Mouse (Mus musculus): ENCODE data around the gene Dgat2. TPM values are rescaled to one million over a fixed set of nuclear protein-coding genes. Genes with fewer than 3 reads are reported as not detected.
A peak's percentile ranks its signal among the peaks of the same experiment; 100 is the strongest.

The Dgat2 gene
- polyA plus RNA-seq, 1 experiment from 2014 or later = 15.1 TPM

- Histone ChIP-seq H3K4me3 (no peak overlapping the region), H3K4me1 (peaks cover 12% of the 10 kb centered on the region), H3K27me3 (no peaks in the 10 kb centered on the region), H3K36me3 (no peaks in the 10 kb centered on the region), H3K27ac (replicated peaks) (no peak overlapping the region), H3K9ac (replicated peaks) (no peak overlapping the region), H3K4me2 (replicated peaks) (no peak overlapping the region), H3K9me3 (no peaks in the 10 kb centered on the region)
- 75% methylated on average over 11 of the region's 11 CpGs for WGBS
- ATAC-seq (replicated peaks) = no peak
Observed at GRCm38 (mm10) chr7:99144616-99145015, 37.9 kb downstream of the Dgat2 start.

- H3K4me2 ChIP-seq (replicated peaks) = no peak overlapping the region
- H3K4me1 ChIP-seq = peaks cover 20% of the 10 kb centered on the region
- ATAC-seq (replicated peaks) = no peak
- no peak overlapping the region for H3K4me3 ChIP-seq
- no peak overlapping the region for H3K9ac ChIP-seq (replicated peaks)
- H3K36me3 ChIP-seq = no peaks in the 10 kb centered on the region
- no peaks in the 10 kb centered on the region for H3K9me3 ChIP-seq
- H3K27me3 ChIP-seq = no peaks in the 10 kb centered on the region
- 88% methylated on average over 3 of the region's 3 CpGs for WGBS
- H3K27ac ChIP-seq (replicated peaks) = no peak overlapping the region
Observed at GRCm38 (mm10) chr7:99143244-99143643, 39.3 kb downstream of the Dgat2 start.

GRCm38 (mm10) chr7:99141919-99142606, 40.5 kb downstream of the Dgat2 start:
- no peak for ATAC-seq (replicated peaks)
- Histone ChIP-seq H3K27me3 (no peaks in the 10 kb centered on the region), H3K4me3 (peak overlapping the region; percentile 90), H3K4me2 (replicated peaks) (peak overlapping the region; percentile 67), H3K9me3 (no peaks in the 10 kb centered on the region), H3K36me3 (no peaks in the 10 kb centered on the region), H3K9ac (replicated peaks) (peak overlapping the region; percentile 35; the same call in 1 of the 2 replicates), H3K4me1 (peaks cover 20% of the 10 kb centered on the region), H3K27ac (replicated peaks) (peak overlapping the region; percentile 68)
- 28% methylated on average over 12 of the region's 12 CpGs for WGBS

GRCm38 (mm10) chr7:99140984-99141918, 41.3 kb downstream of the Dgat2 start, which contains the start of gene Uvrag:
Gene Uvrag (minus strand): TSS chr7:99141141.
- H3K27ac ChIP-seq (replicated peaks) = peak within 1 kb of the TSS; percentile 89
- H3K9ac ChIP-seq (replicated peaks) = peak within 1 kb of the TSS; percentile 86
- H3K36me3 ChIP-seq = no peaks in the 10 kb centered on the region
- H3K4me2 ChIP-seq (replicated peaks) = peak within 1 kb of the TSS; percentile 67
- peaks cover 20% of the 10 kb centered on the region for H3K4me1 ChIP-seq
- H3K27me3 ChIP-seq = no peaks in the 10 kb centered on the region
- H3K4me3 ChIP-seq = peak within 1 kb of the TSS; percentile 90
- H3K9me3 ChIP-seq = no peaks in the 10 kb centered on the region
- under 1% methylated on average over 51 of the region's 51 CpGs for WGBS
- ATAC-seq (replicated peaks) = peak; percentile 99

GRCm38 (mm10) chr7:99140511-99140910, 42.0 kb downstream of the Dgat2 start:
- no peaks in the 10 kb centered on the region for H3K36me3 ChIP-seq
- peak overlapping the region; percentile 67 for H3K4me2 ChIP-seq (replicated peaks)
- peak overlapping the region; percentile 89 for H3K27ac ChIP-seq (replicated peaks)
- H3K4me3 ChIP-seq = peak overlapping the region; percentile 90
- WGBS = 1% methylated on average over 32 of the region's 39 CpGs
- H3K4me1 ChIP-seq = peaks cover 20% of the 10 kb centered on the region
- H3K27me3 ChIP-seq = no peaks in the 10 kb centered on the region
- peak; percentile 5 for ATAC-seq (replicated peaks)
- no peaks in the 10 kb centered on the region for H3K9me3 ChIP-seq
- peak overlapping the region; percentile 86 for H3K9ac ChIP-seq (replicated peaks)

GRCm38 (mm10) chr7:99139841-99140491, 42.6 kb downstream of the Dgat2 start:
- ATAC-seq (replicated peaks) = no peak
- 3% methylated on average over 13 of the region's 13 CpGs for WGBS
- peak overlapping the region; percentile 86 for H3K9ac ChIP-seq (replicated peaks)
- H3K9me3 ChIP-seq = no peaks in the 10 kb centered on the region
- H3K4me2 ChIP-seq (replicated peaks) = peak overlapping the region; percentile 67
- H3K4me3 ChIP-seq = peak overlapping the region; percentile 90
- H3K27me3 ChIP-seq = no peaks in the 10 kb centered on the region
- H3K4me1 ChIP-seq = peaks cover 20% of the 10 kb centered on the region
- H3K27ac ChIP-seq (replicated peaks) = no peak overlapping the region; the same call in 1 of the 2 replicates
- no peaks in the 10 kb centered on the region for H3K36me3 ChIP-seq

GRCm38 (mm10) chr7:99137541-99137940, 45.0 kb downstream of the Dgat2 start:
- Histone ChIP-seq H3K27me3 (no peaks in the 10 kb centered on the region), H3K27ac (replicated peaks) (no peak overlapping the region), H3K36me3 (no peaks in the 10 kb centered on the region), H3K4me1 (peaks cover 20% of the 10 kb centered on the region), H3K9me3 (no peaks in the 10 kb centered on the region), H3K4me3 (no peak overlapping the region), H3K9ac (replicated peaks) (no peak overlapping the region), H3K4me2 (replicated peaks) (no peak overlapping the region)
- no peak for ATAC-seq (replicated peaks)
- 98% methylated on average over 4 of the region's 4 CpGs for WGBS

- no peaks in the 10 kb centered on the region for H3K27me3 ChIP-seq
- H3K4me3 ChIP-seq = no peak overlapping the region
- WGBS = 61% methylated on average over 6 of the region's 6 CpGs
- no peak for ATAC-seq (replicated peaks)
- H3K9ac ChIP-seq (replicated peaks) = no peak overlapping the region
- peaks cover 16% of the 10 kb centered on the region for H3K4me1 ChIP-seq
- no peak overlapping the region for H3K4me2 ChIP-seq (replicated peaks)
- no peaks in the 10 kb centered on the region for H3K36me3 ChIP-seq
- H3K27ac ChIP-seq (replicated peaks) = no peak overlapping the region
- H3K9me3 ChIP-seq = no peaks in the 10 kb centered on the region
Observed at GRCm38 (mm10) chr7:99136789-99137188, 45.7 kb downstream of the Dgat2 start.

GRCm38 (mm10) chr7:99133811-99134402, 48.6 kb downstream of the Dgat2 start:
- Histone ChIP-seq H3K4me3 (no peak overlapping the region), H3K9ac (replicated peaks) (no peak overlapping the region), H3K27me3 (no peaks in the 10 kb centered on the region), H3K9me3 (no peaks in the 10 kb centered on the region), H3K36me3 (no peaks in the 10 kb centered on the region), H3K4me1 (peaks cover under 1% of the 10 kb centered on the region; the same call in 1 of the 2 replicates), H3K4me2 (replicated peaks) (no peak overlapping the region), H3K27ac (replicated peaks) (no peak overlapping the region)
- WGBS = 94% methylated on average over 8 of the region's 8 CpGs
- ATAC-seq (replicated peaks) = no peak

GRCm38 (mm10) chr7:99132597-99132996, 49.9 kb downstream of the Dgat2 start:
- WGBS = 92% methylated on average over 9 of the region's 9 CpGs
- no peak for ATAC-seq (replicated peaks)
- no peak overlapping the region for H3K9ac ChIP-seq (replicated peaks)
- H3K9me3 ChIP-seq = no peaks in the 10 kb centered on the region
- no peaks in the 10 kb centered on the region for H3K27me3 ChIP-seq
- no peaks in the 10 kb centered on the region for H3K4me1 ChIP-seq
- H3K27ac ChIP-seq (replicated peaks) = no peak overlapping the region
- H3K4me3 ChIP-seq = no peak overlapping the region
- H3K36me3 ChIP-seq = no peaks in the 10 kb centered on the region
- H3K4me2 ChIP-seq (replicated peaks) = no peak overlapping the region

- H3K4me1 ChIP-seq = no peaks in the 10 kb centered on the region
- no peak overlapping the region for H3K9ac ChIP-seq (replicated peaks)
- no peak for ATAC-seq (replicated peaks)
- H3K4me2 ChIP-seq (replicated peaks) = no peak overlapping the region
- WGBS = 81% methylated on average over 6 of the region's 6 CpGs
- H3K27me3 ChIP-seq = no peaks in the 10 kb centered on the region
- H3K9me3 ChIP-seq = no peaks in the 10 kb centered on the region
- H3K36me3 ChIP-seq = no peaks in the 10 kb centered on the region
- H3K27ac ChIP-seq (replicated peaks) = no peak overlapping the region
- no peak overlapping the region for H3K4me3 ChIP-seq
Observed at GRCm38 (mm10) chr7:99131819-99132353, 50.6 kb downstream of the Dgat2 start.
